Mouse (Mus musculus) ES-E14 (cell line): ENCODE measurements around the gene Rreb1.

Source experiments
- CHD2 ChIP-seq: IDR thresholded peaks from 2 replicates; pipeline ENCODE4 v1.6.1; 2014; ENCODE audit warnings: mild to moderate bottlenecking, low read depth, low read length, inconsistent platforms
- ZC3H11A ChIP-seq: IDR thresholded peaks from 2 replicates; pipeline ENCODE4 v1.6.1; 2012; ENCODE audit warnings: low read depth, mild to moderate bottlenecking, inconsistent platforms, low read length, borderline replicate concordance
- ZNF384 ChIP-seq: IDR thresholded peaks from 2 replicates; pipeline ENCODE4 v1.6.1; 2012; ENCODE audit warnings: low read depth, low read length, inconsistent platforms

GRCm38 (mm10) chr13:37859782-37860181, 81.6 kb downstream of the Rreb1 start:
- TF ChIP-seq ZNF384: no peak
- TF ChIP-seq ZC3H11A: no peak
- no peak for TF ChIP-seq CHD2
